Mouse (Mus musculus): ENCODE measurements at regions not wholly inside any gene's neighbourhood (a gene's known extent, or its start where the extent isn't known, plus 50 kb on each side); places are given as distances from the start of the nearest gene placed in this dataset.

GRCm38 (mm10) chr4:69739833-69740510 lies 670.3 kb downstream of the Cdk5rap2 start:
- DNase-seq = no peak

Data from right cerebral cortex, adult 18-20 months (tissue).